Mouse (Mus musculus): ENCODE data around the gene Stat3. TPM values are rescaled to one million over a fixed set of nuclear protein-coding genes. Genes with fewer than 3 reads are reported as not detected.

Gene Stat3
- total RNA-seq, 2 experiments from 2014 or later: 93.5 to 93.9 TPM

- DNase-seq: peak in 1 of 2 experiments; percentile 26
- intact Hi-C loops (cut with DNase I): loop anchor here (5.0 to 10.0 kb wide), 2 partner anchors 207 to 571 kb away; partner anchors contain the start of genes Cntnap1, Jup and Plekhh3
Measured at GRCm38 (mm10) chr11:100965760-100966159, 26.4 kb upstream of the Stat3 start.

GRCm38 (mm10) chr11:100964901-100965542 is 25.7 kb upstream of the Stat3 start:
- DNase-seq: peak in 1 of 2 experiments; percentile 22
- intact Hi-C loops (cut with DNase I): loop anchor here (5.0 to 10.0 kb wide), 2 partner anchors 207 to 570 kb away; partner anchors contain the start of genes Cntnap1, Jup and Plekhh3

GRCm38 (mm10) chr11:100964180-100964579 is 24.8 kb upstream of the Stat3 start:
- peak in 1 of 2 experiments; percentile 25 for DNase-seq

GRCm38 (mm10) chr11:100963647-100964046 is 24.3 kb upstream of the Stat3 start:
- peak; percentile 70 to 73 for DNase-seq
- intact Hi-C loops (cut with DNase I): loop anchor here (10.0 kb wide), 1 partner anchor 569 kb away; the partner anchor contains the start of gene Jup

More at GRCm38 (mm10) chr11:100964180-100964579, 24.8 kb upstream of the Stat3 start:
- intact Hi-C loops (cut with DNase I): loop anchor here (10.0 kb wide), 1 partner anchor 569 kb away; the partner anchor contains the start of gene Jup

- intact Hi-C loops (cut with DNase I): loop anchor here (1.0 to 10.0 kb wide), 2 partner anchors 18 to 568 kb away; partner anchors contain the start of gene Jup
- peak; percentile 67 to 72 for DNase-seq
Measured at GRCm38 (mm10) chr11:100962371-100962911, 23.1 kb upstream of the Stat3 start.

GRCm38 (mm10) chr11:100960540-100960939 is 21.2 kb upstream of the Stat3 start:
- intact Hi-C loops (cut with DNase I): loop anchor here (10.0 kb wide), 1 partner anchor 566 kb away; the partner anchor contains the start of gene Jup
- peak; percentile 74 to 77 for DNase-seq

- intact Hi-C loops (cut with DNase I): loop anchor here (5.0 to 10.0 kb wide), 4 partner anchors 198 to 565 kb away; partner anchors contain the start of genes Cnp, Hcrt and Jup
- DNase-seq: no peak
Measured at GRCm38 (mm10) chr11:100959826-100960225, 20.5 kb upstream of the Stat3 start.

GRCm38 (mm10) chr11:100959464-100959810 is 20.1 kb upstream of the Stat3 start:
- intact Hi-C loops (cut with DNase I): loop anchor here (5.0 kb wide), 3 partner anchors 197 to 387 kb away; partner anchors contain the start of genes Cnp and Hcrt
- DNase-seq: peak; percentile 78 to 82

- peak in 1 of 2 experiments; percentile 35 for DNase-seq
- intact Hi-C loops (cut with DNase I): loop anchor here (5.0 kb wide), 3 partner anchors 197 to 387 kb away; partner anchors contain the start of genes Cnp and Hcrt
Measured at GRCm38 (mm10) chr11:100958613-100959463, 19.5 kb upstream of the Stat3 start.

- intact Hi-C loops (cut with DNase I): loop anchor here (1.0 to 5.0 kb wide), 6 partner anchors 19 to 386 kb away; partner anchors contain the start of genes Cnp, Hcrt and Stat3
- no peak for DNase-seq
Measured at GRCm38 (mm10) chr11:100957915-100958469, 18.7 kb upstream of the Stat3 start.

GRCm38 (mm10) chr11:100957244-100957643 is 17.9 kb upstream of the Stat3 start:
- intact Hi-C loops (cut with DNase I): loop anchor here (1.0 to 5.0 kb wide), 6 partner anchors 18 to 385 kb away; partner anchors contain the start of genes Cnp, Hcrt and Stat3
- peak; percentile 94 to 99 for DNase-seq

GRCm38 (mm10) chr11:100949540-100949939 is 10.2 kb upstream of the Stat3 start:
- DNase-seq: no peak
- intact Hi-C loops (cut with DNase I): no loop called here

GRCm38 (mm10) chr11:100948317-100948716 is 9.0 kb upstream of the Stat3 start:
- intact Hi-C loops (cut with DNase I): no loop called here

GRCm38 (mm10) chr11:100947548-100947947 is 8.2 kb upstream of the Stat3 start:
- intact Hi-C loops (cut with DNase I): no loop called here
- no peak for DNase-seq

More at GRCm38 (mm10) chr11:100948317-100948716, 9.0 kb upstream of the Stat3 start:
- DNase-seq: no peak

- DNase-seq: no peak
- intact Hi-C loops (cut with DNase I): no loop called here
Measured at GRCm38 (mm10) chr11:100946862-100947261, 7.5 kb upstream of the Stat3 start.

GRCm38 (mm10) chr11:100942388-100942787 is 3.0 kb upstream of the Stat3 start:
- DNase-seq: no peak
- intact Hi-C loops (cut with DNase I): loop anchor here (5.0 kb wide), 1 partner anchor 220 kb away; no protein-coding TSS in a partner anchor

GRCm38 (mm10) chr11:100938711-100939511 is 429 bp downstream of the Stat3 start:
- intact Hi-C loops (cut with DNase I): loop anchor here (2.0 to 5.0 kb wide), 2 partner anchors 18 to 317 kb away; partner anchors contain the start of gene Dnajc7
- DNase-seq: peak; percentile 46 to 49

- DNase-seq: peak; percentile 49 to 58
Measured at GRCm38 (mm10) chr11:100938112-100938511, 1.2 kb downstream of the Stat3 start.

GRCm38 (mm10) chr11:100937295-100937694 is 2.0 kb downstream of the Stat3 start:
- DNase-seq: no peak
- intact Hi-C loops (cut with DNase I): loop anchor here (5.0 kb wide), 1 partner anchor 315 kb away; the partner anchor contains the start of gene Dnajc7

More at GRCm38 (mm10) chr11:100938112-100938511, 1.2 kb downstream of the Stat3 start:
- intact Hi-C loops (cut with DNase I): loop anchor here (2.0 to 5.0 kb wide), 2 partner anchors 19 to 316 kb away; partner anchors contain the start of gene Dnajc7
